Mouse (Mus musculus) common myeloid progenitor, adult 5-6 weeks (primary cell): ENCODE results near the gene Adam6a. TPM values are rescaled to one million over a fixed set of nuclear protein-coding genes. Genes with fewer than 3 reads are reported as not detected.
"Not testable (repeated sequence)": the region's sequence is repeated elsewhere in the genome, so short reads cannot be mapped to it uniquely, and the experiment has no call there.

ENCODE experiments used
- ATAC-seq: replicated peaks from 2 replicates; pipeline ENCODE4 v1.8.0; 2016; ENCODE audit warnings: low read depth, mild to moderate bottlenecking, moderate TSS enrichment, inconsistent platforms; ENCODE audit not compliant: poor library complexity, severe bottlenecking
- total RNA-seq: library from RNA; stranded (forward); fragments of 200-1000, 187-1606 nt; gene quantifications from 2 replicates; pipeline ENCODE4 v1.2.3, GENCODE M21; 2017

The Adam6a gene
- total RNA-seq = not detected in 2 replicates

DNA sequence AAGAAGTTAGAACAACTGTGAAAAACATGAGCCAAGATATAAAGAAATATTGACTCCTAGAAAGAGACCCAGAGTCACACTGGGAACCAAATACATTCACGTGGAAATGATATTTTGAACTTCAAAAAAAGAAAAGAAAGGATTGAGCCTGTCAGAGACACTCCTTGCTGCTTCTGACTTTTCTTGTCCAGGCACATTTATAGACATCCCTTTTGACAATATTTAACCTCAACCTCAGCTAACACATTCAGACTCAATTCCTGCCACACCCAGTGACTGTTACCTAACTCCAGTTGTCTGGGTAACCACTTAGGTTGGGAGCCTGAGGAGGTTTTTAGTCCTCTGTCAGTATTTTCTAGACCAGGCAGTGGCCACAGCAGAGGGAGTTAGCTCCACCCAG lies at the start of gene Adam6a:
Gene Adam6a (plus strand): TSS at position 301 of the 400 bp plus-strand sequence.
- ATAC-seq = not testable (repeated sequence)

DNA sequence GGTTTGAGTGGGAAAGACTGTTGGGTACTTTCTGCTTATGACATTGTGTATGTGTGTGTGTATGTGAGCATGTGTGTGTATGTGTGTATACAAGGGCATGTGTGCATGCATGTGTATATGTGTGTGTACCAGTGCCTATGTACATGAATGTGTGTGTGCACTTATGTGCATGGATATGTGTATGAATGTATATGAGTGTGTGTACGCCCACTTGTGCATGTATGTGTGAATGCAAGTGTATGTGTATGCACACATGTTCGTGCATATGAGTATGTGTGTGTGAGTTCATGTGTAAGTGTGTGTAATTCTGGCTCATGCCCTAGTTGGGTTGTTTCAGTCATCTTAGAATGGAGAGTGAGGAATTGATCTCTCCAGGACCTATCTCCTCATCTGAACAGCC lies 17.8 kb upstream of the Adam6a start:
- no peak for ATAC-seq

- ATAC-seq = peak; percentile 56; the same call in 1 of the 2 replicates
Measured at GRCm38 (mm10) chr12:113578241-113578640, 34.5 kb downstream of the Adam6a start.

DNA sequence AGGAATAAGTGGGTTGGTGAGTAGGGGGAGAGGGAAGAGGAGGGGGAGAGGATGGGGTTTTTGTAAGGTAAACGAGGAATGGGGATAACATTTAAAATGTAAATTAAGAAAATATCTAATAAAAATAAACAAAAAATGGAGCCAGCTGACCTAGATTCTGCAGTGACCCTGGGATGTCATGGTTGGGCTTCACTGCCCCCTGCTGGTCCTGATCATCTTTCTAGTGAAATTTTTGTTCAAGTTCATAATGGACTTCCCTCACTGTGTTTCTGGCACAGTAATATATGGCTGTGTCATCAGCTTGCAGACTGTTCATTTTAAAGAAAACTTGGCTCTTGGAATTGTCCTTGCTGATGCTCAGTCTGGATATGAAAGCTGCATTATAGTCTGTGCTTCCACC lies 44.3 kb downstream of the Adam6a start:
- no peak for ATAC-seq

Other genes starting within 250 kb of the Adam6a start
- gene Adam6b, start 54.4 kb upstream of the Adam6a start, total RNA-seq = not detected in 2 replicates